Mouse (Mus musculus): ENCODE results near the gene Nrp2. TPM values are rescaled to one million over a fixed set of nuclear protein-coding genes. Genes with fewer than 3 reads are reported as not detected.

Nrp2 gene
- 1 to 10 TPM; 6.9 to 7.7 TPM for total RNA-seq (2023)

DNA sequence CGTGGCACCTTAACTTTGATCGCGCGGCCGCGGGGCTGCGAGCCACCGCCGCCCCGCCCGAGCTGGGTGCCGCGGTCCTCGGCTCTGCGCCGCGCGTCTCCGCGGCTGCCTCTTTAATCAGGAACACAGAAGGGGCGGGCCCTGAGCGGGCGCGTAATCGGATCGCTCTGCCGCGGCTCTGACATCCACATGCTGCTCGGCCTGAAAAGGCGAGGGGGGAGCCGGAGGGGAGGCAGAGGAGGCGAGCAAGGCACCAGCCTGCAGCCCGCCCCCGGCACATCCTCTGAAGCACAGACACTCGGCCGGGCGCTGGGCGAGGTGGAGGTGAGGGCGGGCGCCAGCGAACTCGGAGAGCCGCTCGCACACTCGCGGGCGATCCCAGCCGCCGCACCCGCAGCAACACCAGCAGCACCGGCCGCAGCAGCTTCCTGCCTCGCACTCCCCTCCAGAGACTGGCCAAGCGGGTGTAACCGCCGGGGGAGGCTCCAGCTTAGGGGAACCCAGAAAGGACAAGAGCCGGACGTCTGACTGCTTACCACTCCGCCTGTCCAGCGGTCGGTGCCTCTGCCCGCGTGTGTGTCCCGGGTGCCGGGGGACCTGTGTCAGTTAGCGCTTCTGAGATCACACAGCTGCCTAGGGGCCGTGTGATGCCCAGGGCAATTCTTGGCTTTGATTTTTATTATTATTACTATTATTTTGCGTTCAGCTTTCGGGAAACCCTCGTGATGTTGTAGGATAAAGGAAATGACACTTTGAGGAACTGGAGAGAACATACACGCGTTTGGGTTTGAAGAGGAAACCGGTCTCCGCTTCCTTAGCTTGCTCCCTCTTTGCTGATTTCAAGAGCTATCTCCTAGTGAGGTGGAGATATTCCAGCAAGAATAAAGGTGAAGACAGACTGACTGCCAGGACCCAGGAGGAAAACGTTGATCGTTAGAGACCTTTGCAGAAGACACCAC lies at the start of gene Nrp2:
Gene Nrp2 (plus strand): TSS at position 128 of the 959 bp plus-strand sequence.

